Mouse (Mus musculus) B cell, adult 2 months (primary cell): ENCODE measurements around the gene Atp6v1a.

Experiments
- DNase-seq, 2 experiments: peaks; one replicate each; pipeline ENCODE4 v3.0.0; 2022

The Atp6v1a gene

DNA sequence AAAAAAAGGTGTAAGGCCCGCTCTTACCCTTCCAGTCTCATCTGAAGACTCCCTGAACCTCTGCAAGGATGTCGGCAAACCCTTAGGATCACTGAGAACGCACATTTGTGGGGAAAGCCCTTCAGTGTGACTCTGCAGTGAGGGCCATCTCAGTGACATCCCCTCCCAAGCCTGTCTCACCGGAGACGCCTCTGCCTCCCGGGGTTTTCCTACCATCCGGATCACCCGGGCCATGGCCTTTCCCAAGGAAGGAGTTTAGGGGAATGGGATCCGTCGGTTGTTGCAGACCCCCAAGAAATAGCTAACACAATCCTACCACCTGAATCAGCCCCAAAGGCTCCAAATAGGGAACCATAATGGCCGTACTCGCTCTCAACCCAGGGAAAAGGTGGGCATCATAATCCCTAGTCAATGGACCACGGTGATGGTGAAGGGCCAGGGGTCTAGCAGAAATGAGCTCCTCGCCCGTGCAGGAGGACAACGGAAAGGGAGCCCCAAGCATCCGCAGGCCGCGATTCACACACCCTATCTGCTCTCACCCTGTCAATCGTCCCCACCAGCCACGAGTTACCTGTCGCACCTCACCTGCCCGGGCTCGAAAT, 1.0 kb downstream of the Atp6v1a start:
- peak in 1 of 2 experiments; percentile 4 for DNase-seq

DNA sequence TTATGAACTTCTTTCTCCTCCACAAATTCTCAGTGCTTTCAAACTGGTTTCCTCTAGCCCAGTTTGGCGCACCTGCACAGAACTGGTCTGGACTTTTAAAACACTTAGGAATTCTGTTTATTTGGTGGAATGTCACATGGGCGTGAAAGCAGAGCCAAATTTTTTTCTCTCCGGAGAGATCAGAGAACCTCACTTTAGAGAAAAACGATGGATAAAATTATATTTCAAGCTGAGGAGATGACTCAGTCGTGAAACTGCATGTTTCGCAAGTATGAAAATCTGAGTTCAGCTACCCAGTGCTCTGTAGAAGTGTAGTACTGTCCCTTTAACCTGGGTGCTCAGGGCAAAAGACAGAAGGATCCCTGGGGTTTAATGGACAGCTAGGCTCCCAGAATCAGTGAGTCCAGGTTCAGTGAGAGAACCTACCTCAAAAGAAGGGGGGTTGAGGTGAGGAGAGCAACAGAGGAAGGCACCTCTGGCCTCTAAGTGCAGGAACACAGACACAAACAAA, 2.9 kb downstream of the Atp6v1a start:
- no peak for DNase-seq

DNA sequence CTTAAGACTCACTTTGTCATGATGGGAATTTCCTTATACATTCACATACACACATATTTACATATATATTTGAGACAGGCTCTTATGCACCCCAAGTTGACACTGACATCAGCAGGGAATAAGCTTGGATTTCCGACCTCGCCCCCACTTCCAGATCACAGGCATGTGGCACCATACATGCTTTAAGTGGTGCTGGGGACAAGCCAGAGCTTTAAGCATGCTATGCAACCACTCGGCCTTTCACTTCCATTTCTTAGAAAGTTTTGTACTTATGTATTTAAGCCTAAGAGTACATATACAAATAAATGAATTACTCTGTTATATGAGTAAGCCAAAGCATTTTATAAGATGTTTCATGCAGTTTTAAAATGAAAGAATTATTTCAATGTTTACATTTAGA, 6.3 kb downstream of the Atp6v1a start:
- DNase-seq: no peak

DNA sequence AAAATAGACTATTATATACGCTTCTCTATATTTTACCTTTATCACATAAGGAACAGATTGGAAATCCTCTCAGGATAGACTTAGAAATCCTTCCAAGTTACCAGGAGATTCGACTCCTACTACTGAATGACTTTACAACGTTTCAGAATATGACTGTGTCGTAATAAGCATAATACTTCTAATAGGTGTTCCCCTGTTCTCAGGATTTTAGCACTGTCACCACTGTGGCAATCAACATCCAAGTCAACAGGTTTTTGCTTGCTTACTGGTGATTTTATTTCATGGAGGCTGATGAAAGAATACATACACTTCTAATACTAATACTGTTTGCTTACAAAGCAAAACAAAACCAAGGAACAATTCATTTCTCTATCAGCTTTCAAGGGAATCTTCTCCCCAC, 7.2 kb downstream of the Atp6v1a start:
- no peak for DNase-seq

DNA sequence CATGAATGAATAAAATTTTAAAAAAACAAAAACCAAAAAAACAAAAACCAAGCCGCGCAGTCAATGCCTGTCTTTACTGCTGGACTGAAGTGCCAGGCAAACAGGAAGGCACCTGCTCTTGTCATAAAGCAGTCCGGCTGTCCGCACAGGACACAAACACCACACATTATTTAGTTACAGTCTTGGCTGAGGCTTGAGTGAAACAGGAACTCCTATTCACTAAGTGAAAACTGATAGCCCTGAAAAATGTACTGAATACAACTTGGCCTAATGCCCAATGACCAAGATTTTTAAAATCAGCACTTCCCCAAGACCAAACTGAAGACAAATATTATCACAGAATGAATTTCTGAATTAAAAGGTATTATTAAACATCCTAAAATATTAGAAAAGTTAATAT, 13.1 kb downstream of the Atp6v1a start:
- no peak for DNase-seq

DNA sequence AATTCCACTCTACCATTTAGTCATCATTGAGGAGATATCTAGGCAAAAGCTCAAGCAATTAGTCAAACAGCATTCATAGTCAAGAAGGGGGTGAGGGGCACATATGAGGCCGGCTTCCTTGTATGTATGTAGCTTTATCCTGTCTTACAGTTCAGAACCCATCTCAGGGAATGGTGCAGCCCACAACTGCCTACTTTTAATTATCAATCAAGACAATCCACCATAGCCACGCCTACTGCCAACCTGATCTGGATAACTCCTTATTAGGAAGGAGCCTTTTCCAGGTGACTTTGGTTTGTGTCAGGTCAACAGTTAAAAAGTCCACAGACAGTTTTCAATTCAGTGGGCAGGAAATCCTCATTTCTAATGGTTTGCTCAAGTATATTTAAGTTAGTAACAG, 14.1 kb downstream of the Atp6v1a start:
- DNase-seq: no peak

DNA sequence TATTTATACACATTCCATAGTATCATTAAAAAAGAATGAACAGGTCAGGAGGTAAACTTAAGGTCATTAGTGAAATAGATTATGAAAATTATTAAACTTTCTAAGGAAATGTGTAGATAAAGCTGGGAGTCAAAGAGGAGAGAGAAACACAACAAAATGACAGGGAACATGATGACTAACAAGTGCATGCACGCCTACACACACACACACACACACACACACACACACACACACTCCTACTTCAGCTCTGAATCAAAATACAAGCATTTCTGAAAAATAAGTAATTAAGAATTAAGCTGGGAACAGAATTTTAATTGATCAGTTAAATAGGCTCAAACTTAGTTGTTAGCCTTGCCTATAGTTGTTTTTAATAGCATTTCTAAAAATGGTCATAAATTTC, 14.8 kb downstream of the Atp6v1a start:
- DNase-seq: no peak

DNA sequence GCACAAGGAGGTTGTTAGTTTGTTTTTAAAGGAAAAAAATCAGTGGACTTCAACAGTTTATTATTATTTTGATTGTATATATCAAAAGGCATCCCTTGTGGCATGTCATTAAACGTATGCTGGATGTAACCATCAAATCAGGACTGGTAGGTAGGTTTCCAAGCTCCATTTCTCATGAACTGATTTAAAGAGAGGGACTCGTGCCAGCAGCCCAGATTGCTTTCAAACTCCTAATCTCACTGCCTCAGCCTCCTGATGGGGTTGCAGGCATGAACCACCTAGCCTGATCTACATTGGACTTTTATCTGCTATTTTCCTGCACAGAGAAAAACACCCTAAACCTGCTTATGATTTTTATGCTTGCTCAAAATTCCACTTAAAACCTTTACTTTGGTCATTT, 15.7 kb downstream of the Atp6v1a start:
- DNase-seq: no peak

DNA sequence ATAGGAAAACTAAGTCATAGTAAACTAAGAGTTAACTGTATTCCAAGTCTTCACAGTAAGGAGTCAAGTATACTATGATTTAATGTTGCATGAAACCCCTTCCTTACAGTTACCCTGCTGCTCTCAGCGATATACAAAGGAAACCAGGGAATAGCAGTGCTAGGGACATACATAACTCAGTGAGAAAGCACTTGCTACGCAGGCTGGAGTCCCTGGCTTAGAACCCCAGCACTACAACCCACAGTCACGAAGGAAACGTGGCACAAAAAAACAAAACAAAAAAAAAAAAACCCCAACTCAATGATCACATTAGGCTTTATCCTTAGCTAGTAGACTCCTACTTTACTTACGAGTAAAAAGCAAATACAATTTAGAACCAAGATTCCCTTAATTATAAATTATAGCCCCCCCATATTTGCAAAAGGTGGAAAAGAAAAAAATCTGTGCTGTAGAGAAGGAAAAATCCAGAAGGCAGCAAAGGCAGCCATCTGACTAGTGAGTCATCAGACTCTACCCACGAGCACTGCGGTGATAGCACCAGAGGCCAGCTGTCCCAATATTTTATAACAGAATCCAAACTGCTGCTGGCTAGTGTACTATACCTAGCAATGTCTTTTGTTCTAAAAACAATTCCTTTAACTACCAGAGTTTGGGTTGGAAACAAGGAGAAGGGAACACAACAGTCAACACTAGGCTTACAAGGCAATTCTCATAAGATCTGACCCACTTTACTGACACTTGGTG, 16.4 kb downstream of the Atp6v1a start:
- no peak for DNase-seq

DNA sequence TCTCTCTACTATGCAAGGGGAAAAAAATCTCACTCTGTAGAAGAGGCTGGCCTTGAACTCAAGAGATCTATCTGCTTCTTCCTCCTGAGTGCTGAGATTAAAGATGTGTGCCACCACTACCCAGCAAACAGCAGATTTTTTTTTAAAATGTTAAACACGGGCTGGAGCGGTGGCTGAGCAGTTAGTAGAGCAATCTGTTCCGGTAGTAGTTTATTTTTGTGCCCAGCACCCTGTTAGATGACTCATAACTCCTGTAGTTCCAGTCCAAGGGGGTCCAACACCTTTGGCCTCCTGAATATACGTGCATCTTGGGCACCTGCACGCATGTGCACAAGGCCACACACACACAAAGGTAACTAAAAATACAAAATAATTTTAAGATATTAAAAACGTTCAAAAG, 16.9 kb downstream of the Atp6v1a start:
- no peak for DNase-seq

DNA sequence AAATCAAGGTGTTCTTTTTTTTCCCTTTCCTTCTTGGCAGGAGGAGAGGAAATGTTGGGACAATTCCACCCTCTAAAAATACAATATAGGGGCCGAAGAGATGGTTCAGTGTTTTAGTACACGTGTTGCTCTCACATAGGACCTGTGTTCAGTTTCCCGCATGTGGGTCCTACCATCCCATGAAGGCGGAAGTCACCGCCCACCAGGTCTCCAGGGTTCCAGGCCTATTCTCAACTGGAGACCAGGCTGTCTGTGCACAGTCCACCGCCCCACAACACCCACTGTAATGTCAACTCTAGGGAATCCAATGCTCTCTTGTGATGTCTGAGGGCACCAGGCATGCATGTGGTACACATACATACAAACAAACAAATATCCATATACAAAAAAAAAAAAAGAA, 17.4 kb downstream of the Atp6v1a start:
- no peak for DNase-seq

DNA sequence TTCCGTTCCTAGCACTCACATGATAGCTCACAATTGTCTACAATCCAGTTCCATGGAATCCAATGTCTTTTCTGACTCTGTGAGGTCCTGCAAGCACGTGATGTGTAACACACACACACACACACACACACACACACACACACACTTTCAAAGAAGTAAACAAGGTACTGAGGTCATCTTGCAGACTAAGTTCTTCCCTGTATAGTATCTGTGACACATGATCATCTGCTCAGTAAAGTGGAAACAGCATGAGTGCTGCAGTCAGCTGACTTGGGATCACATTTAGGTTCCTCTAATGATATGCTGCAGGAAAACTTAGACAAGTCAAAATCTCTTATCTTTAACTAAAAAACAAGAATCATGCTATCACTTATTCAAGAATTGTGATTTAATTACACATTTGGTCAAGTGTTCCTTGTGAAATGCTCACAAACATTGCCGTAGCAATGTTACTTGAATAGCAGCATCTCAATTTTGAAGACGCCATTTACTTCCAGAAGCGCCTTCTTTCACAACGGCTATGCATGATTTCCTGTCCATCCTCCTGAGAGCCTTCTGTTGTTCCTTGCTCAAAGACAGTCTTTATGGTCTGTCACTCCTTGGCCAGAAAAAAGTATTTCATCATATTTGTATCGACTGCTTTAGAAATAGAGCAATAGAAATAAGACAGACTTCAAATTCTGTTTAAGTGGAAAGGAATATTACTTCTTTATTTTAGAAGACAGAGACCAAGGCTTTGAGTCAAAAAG, 19.6 kb downstream of the Atp6v1a start:
- DNase-seq: peak in 1 of 2 experiments; percentile 10

DNA sequence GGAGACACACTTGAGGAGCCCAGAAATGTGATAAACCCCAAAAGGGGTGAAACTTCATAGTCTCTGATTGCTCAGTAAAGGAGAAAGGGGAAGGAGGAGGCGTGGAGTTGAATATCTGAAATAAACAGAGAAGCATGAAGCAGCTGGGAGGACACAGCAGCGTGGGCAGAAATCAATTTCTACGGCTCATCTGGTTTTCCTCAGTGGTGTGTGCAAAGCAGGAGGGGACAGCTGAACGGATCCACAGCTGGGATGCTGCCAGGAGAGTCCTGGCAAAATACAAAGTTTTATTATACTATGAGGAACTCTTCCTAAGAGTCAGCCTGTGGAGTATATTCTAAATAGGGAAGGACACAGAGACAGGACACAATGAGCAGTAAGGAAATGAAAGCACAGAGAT, 30.5 kb downstream of the Atp6v1a start:
- DNase-seq: no peak

DNA sequence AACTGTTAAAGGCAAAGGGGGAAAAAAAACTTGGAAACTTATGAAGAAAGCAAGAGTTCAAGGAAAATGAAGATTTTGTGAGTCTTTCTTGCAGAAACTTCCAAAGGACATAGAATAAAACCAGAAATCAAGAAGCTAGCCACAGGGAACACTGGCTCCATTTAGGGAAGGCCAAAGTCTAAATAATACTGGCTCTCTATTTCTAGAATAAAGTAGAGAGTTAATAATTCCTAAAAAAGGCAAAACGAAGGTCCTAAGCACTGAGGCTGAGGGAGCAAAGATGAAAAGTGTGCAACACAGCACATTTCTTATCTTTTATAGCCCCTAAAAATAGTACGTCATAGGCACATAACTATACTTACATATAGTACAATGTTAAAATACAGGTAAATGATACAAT, 34.3 kb downstream of the Atp6v1a start:
- no peak for DNase-seq

DNA sequence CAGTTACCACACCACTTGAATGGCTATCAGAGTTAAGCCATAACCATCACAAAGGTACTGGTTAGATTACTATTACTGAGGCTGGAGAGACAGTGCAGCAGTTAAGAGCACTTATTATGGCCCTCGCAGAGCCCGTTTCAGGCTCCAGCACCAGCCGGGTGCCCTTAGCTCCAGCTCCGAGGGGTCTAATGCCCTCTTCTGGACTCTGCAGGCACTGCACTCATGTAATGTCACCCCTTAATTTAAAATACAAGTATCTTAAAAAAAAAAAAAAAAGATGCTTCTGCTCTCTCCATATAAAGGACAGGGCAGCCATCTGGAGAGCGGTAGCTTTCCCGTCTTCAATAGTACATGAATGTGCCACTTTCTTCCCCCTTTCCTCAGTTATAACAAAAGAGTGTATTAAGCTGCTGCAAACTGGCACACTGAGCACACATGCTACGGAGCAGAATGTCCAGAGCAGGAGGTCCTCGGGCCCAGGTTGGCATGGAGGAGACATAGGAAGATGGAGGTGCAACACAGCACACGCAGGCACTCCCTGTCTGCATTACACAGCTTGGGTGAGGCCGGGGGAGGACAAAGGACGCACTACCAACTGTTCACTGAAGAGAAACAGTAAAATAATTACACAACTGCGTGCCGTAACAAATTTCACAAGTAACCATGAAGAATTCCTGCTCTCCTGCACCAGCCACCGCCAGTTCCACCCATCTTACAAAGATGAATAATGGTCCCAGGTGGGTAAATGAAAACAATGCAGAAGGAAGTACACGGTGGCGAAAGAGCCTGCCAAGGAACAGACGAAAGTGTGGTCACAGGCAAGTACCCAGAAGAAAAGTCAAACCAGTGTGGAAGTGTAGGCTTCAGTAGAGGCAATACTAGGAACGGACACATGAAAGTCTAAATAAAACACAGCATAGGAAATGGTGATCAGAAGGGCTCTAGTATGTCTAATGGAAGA, 35.4 kb downstream of the Atp6v1a start:
- DNase-seq: peak; percentile 23 to 39

DNA sequence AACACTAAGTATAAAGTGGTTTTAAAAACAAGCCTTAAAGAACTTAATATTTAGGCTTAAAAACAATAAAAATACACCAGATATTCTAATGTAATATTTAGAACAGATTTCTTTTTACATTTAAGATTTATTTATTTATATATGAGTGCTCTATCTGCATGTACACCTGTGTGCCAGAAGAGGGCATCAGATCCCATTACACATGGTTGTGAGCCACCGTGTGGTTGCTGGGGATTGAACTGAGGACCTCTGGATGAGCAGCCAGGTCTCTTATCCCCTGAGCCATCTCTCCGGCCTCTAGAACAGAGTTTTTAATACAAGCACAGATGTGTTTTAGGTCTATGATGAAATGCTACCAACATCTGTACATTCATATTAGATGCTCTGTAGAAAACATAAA, 36.6 kb downstream of the Atp6v1a start:
- peak; percentile 12 for DNase-seq

DNA sequence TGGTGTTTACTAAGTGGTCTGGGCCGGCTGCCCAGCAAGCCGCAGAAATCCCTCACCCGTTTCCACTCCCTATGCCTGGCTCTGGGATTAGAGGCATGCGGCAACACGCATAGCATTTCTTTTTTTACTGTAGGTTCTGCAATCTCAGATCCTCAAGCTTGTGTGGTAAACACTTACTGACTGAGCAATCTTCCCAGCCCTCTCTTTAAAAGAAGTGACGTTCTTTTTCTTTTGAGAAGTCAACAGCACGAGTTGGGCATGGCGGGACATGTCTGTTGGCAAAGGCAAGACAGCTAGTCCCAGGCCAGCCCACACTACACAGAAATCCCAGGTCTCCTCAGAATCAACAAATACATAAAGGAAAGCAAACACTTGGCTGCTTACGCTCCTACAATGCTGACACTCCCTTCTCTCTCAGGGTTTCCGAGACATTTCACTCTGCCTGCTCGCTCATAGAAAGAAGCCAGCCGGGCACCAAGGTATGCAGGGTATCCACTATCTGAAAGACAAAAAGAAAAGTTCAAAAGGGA, 38.3 kb downstream of the Atp6v1a start:
- DNase-seq: no peak

DNA sequence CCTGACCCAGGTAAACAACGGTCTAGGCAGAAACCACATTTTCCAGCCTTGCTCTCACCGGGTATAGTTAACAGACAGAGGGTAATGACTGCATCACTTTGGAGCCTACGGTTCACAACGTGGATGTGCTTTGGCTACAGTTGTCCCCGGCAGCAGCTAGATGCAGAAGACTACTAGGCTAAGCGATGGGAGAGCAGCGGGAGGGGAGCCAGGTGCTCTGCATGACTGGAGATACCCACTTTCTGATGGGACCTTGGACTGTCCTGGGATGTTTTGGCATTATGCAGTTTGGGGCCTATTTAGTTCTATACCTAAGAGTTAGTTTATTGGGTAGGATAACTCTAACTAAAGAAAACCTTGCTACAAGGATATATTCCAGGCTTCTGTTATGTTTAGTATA, 40.1 kb downstream of the Atp6v1a start:
- DNase-seq: no peak

DNA sequence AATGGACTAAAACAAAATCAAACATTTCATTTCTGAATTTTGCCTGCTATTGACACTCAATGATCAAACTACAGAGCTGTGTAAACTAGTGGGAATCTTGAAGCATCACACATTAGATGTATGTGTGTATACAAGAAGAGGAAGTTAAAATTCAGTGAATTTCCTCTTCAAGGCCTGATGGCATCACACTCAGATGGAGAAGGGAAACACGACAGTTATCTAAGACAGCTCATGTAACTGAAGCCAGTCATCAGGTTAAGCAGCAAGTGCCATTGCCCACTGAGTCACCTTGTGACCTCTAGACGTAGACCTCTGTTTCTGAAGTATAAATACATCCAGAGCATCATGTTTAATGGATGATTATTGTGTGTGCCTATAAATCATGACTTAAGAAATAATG, 51.9 kb downstream of the Atp6v1a start:
- no peak for DNase-seq

DNA sequence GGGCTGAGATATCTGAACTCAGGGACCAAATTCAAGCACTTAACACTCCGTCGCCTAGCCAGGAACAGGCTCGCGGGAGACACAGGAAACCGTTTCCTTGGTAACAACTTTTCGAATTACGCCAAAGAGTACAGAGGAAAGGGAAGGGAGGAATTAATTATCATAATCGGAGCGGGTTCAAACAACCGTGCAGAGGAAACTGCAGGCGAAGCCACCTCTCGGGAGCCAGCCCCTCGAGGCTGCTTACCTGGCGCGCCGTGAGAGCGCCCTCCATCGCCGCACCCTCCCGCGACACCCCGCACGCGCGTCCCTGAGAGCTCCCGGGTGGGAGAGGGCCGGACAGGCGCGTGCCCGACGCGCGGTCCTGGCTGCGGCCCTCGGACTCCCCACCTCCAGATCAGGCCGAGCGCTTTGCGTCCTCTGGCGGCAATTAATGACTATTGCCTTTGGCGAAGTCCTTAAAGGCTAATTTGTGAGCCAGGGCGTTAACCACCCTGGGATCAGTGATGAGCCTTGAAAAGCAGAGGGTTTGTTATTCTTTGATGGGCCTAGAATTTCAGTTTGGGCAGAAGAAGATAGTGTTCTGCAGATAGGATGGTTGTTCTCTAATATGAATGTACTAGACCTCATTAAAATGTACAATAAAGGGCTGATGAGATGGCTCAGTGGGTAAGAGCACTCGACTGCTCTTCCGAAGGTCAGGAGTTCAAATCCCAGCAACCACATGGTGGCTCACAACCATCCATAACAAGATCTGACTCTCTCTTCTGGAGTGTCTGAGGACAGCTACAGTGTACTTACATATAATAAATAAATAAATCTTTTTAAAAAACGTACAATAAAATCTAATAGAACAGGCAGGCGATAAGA, 76.2 kb downstream of the Atp6v1a start, which contains the start of gene Gramd1c:
Gramd1c (minus strand) TSS at position 321 of the 870 bp plus-strand sequence.
- DNase-seq: peak; percentile 55 to 56

DNA sequence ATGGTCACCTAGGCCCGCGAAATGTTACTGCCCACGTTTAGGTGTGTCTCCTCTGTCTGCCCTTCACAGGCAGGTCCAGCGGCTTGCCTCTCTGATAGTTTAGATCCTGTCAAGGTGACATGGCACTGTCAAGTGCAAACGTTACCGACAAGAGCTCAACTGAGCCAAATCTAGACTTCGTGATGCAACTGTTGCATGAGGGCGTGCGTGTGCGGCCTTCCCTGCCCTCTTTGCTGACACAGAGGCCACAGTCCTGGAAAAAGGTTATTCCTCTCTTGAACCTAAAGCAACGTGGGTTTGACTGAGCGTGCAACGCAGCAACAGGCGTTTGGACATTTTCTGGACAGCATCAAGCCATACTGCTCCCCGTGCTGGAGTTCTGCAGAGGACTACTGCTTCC, 78.2 kb downstream of the Atp6v1a start:
- DNase-seq: no peak
